Mouse (Mus musculus) liver, embryonic 14.5 days (tissue): ENCODE measurements around the gene Sag.

Experiments used
- CTCF ChIP-seq: IDR thresholded peaks from 2 replicates; pipeline ENCODE4 v1.5.1; 2016; ENCODE audit warnings: antibody characterized with exemption, low read depth, control low read depth
- EP300 ChIP-seq: IDR thresholded peaks from 2 replicates; pipeline ENCODE4 v1.6.1; 2016; ENCODE audit warnings: antibody characterized with exemption, low read depth

DNA sequence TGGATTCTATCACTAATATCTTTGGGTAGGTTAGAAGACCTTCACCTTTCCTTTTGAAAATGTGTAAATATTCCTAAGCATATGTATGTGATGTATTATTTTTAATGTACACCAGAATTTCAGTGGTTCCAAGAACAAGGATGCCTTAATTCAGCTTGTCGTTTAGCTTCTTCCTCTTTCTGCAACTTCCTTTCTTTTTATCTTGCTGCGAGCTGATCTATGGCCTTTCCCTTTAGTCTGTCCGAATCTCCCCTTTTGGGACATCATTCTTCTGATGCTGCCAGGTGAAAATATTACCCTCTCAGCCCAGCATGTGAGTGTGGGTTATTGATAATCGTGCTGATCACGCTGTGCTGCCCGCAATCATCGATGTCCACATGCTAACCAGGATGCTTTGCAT, 28.6 kb upstream of the Sag start:
- no peak for TF ChIP-seq CTCF
- TF ChIP-seq EP300: no peak
